Mouse (Mus musculus) kidney, embryonic 15.5 days (tissue): ENCODE results near the gene Slc12a9. TPM values are rescaled to one million over a fixed set of nuclear protein-coding genes. Genes with fewer than 3 reads are reported as not detected.
A peak's percentile ranks its signal among the peaks of the same experiment; 100 is the strongest.

Experiments used
- ATAC-seq: fragments of 200-750 bp; cut with Nextera tagmentation; replicated peaks from 2 replicates; pipeline ENCODE4 v1.8.0; 2017; ENCODE audit warnings: moderate TSS enrichment; ENCODE audit not compliant: low FRiP score
- H3K27ac ChIP-seq: fragments of 300-500 bp; sonication (generic); 2 replicates; pipeline ENCODE4 v1.5.1; 2015; ENCODE audit warnings: mild to moderate bottlenecking, inconsistent platforms
- H3K27me3 ChIP-seq: fragments of 300-500 bp; sonication (generic); 2 replicates; pipeline ENCODE4 v1.6.1; 2015; ENCODE audit warnings: inconsistent platforms
- H3K36me3 ChIP-seq: fragments of 300-500 bp; sonication (generic); 2 replicates; pipeline ENCODE4 v1.6.1; 2015; ENCODE audit warnings: inconsistent platforms
- H3K4me1 ChIP-seq: fragments of 300-500 bp; sonication (generic); 2 replicates; pipeline ENCODE4 v1.6.1; 2015; ENCODE audit warnings: inconsistent platforms
- H3K4me2 ChIP-seq: fragments of 300-500 bp; sonication (generic); 2 replicates; pipeline ENCODE4 v1.6.1; 2015; ENCODE audit warnings: moderate library complexity, mild to moderate bottlenecking, inconsistent platforms
- H3K4me3 ChIP-seq: fragments of 300-500 bp; sonication (generic); replicated peaks from 2 replicates; pipeline ENCODE4 v1.5.1; 2015; ENCODE audit warnings: mild to moderate bottlenecking, inconsistent platforms
- H3K9ac ChIP-seq: fragments of 300-500 bp; sonication (generic); 2 replicates; pipeline ENCODE4 v1.6.1; 2015; ENCODE audit warnings: mild to moderate bottlenecking, inconsistent platforms
- H3K9me3 ChIP-seq: fragments of 300-500 bp; sonication (generic); replicated peaks from 2 replicates; pipeline ENCODE4 v1.6.1; 2016; ENCODE audit warnings: inconsistent platforms
- WGBS: fragments of 180-500 bp; shearing (Covaris S2); methylation state at CpG from one replicate; pipeline ENCODE4 v1.1.7; 2015; ENCODE audit warnings: mixed read lengths; 5-methylcytosine and 5-hydroxymethylcytosine counted together
- polyA plus RNA-seq: library from polyadenylated mRNA; unstranded; fragments of >200 nt; fragmentation: Nextera tagmentation; extraction: Ambion mirVana; gene quantifications from 2 replicates; pipeline ENCODE4 v1.2.1, GENCODE M21; 2015

Gene Slc12a9
- polyA plus RNA-seq, 1 experiment from 2014 or later, result 16.0 TPM

DNA sequence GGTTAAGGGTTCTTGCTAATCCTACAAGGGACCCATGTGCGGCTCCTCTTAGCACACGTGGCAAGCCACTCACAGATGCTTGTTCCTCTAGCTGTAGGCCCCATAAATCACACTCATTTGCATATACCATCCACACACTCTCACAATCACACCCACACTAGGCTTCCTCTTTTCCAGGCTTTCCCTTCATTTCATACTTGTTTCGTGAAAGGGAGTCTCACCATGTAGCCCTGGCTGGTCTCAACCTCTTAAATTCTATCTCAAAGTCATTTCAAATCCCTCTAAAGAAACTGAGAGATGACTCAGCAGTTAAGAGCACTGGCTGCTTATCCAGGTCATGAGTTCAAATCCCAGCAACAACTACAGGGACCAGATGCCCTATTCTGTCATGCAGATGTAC, 27.6 kb downstream of the Slc12a9 start:
- WGBS, result 44% methylated on average over 3 of the region's 3 CpGs
- no peaks in the 10 kb centered on the region for H3K9me3 ChIP-seq
- ATAC-seq, result no peak
- peak overlapping the region; percentile 99 for H3K9ac ChIP-seq
- H3K4me1 ChIP-seq, result peaks cover 48% of the 10 kb centered on the region
- H3K27me3 ChIP-seq, result no peaks in the 10 kb centered on the region
- H3K27ac ChIP-seq, result no peak overlapping the region
- H3K36me3 ChIP-seq, result peaks cover 75% of the 10 kb centered on the region
- peak overlapping the region; percentile 98 for H3K4me3 ChIP-seq
- H3K4me2 ChIP-seq, result peak overlapping the region; percentile 68

DNA sequence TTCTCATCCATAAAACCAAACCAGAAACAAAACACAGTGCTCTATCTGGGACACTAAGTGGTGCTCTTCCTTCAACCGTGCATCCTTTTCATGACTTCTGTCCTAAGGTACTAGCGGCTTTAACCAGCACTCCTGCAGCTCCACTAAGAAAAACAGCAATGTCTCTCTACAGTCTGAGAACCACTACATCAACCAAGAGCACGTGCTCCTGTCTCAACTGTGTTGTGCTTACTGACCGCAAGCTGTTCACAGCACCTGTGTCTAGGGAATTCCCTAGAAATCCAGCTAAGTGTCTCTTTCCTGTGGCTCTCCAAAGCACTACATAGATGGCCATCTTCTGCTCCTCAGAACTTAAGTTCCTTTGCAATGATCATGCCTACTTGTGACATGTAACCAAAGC, 28.6 kb downstream of the Slc12a9 start:
- H3K9me3 ChIP-seq, result no peaks in the 10 kb centered on the region
- peak overlapping the region; percentile 98 for H3K4me3 ChIP-seq
- peak overlapping the region; percentile 99; the same call in 1 of the 2 replicates for H3K9ac ChIP-seq
- H3K36me3 ChIP-seq, result peaks cover 75% of the 10 kb centered on the region
- WGBS, result 33% methylated on average over 4 of the region's 4 CpGs
- peaks cover 48% of the 10 kb centered on the region for H3K4me1 ChIP-seq
- H3K27ac ChIP-seq, result no peak overlapping the region
- ATAC-seq, result no peak
- no peaks in the 10 kb centered on the region for H3K27me3 ChIP-seq
- peak overlapping the region; percentile 68 for H3K4me2 ChIP-seq

DNA sequence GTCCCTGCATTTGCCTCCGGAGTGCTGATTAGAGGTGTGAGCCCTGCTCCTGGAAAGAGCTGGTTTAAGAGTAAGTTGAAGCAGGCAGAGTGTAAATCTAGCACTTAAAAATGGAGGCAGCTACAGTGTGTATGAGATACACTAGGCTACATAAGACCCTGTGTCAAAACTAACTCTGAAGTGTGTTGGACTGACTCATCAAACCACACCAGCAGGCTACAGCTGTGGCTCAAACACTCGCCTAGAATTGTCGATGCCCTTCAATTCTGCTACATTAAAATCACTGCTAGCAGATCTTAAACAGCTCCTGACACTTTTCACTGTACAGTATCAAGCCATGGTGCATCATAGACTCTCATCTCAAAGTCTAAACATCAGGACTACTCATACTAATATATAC, 29.2 kb downstream of the Slc12a9 start:
- no peak for ATAC-seq
- Histone ChIP-seq H3K36me3 (peaks cover 75% of the 10 kb centered on the region), H3K4me3 (peak overlapping the region; percentile 98; the same call in 1 of the 2 replicates), H3K27me3 (no peaks in the 10 kb centered on the region), H3K9me3 (no peaks in the 10 kb centered on the region), H3K4me2 (peak overlapping the region; percentile 68; the same call in 1 of the 2 replicates), H3K27ac (no peak overlapping the region), H3K4me1 (peaks cover 48% of the 10 kb centered on the region), H3K9ac (0 out of 2 replicates have a peak overlapping the region, but pooled peaks have one; percentile 14)
- WGBS, result 80% methylated on average over 3 of the region's 3 CpGs

DNA sequence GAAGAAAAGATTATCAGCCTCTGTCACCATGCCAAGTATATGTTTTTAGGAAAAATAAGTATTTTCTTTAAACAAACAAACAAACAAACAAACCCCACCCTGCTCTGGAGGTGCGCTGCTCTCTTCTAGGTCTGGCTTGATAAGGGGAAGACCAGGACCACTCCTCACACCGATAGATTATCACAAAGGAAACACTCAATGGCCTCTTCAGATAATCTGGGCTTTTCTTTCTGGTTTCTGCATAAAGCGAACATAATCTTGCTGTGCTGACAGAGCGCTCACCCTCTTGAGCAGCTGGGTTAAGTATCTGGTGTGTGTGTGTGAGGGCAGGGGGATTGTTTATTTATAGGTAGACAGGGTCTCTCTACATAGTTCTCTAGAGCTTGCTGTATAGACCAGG, 29.8 kb downstream of the Slc12a9 start:
- peaks cover 75% of the 10 kb centered on the region for H3K36me3 ChIP-seq
- no peak overlapping the region for H3K9ac ChIP-seq
- no peak overlapping the region for H3K4me2 ChIP-seq
- H3K27me3 ChIP-seq, result no peaks in the 10 kb centered on the region
- 91% methylated on average over 4 of the region's 4 CpGs for WGBS
- no peak overlapping the region for H3K27ac ChIP-seq
- H3K4me1 ChIP-seq, result peaks cover 46% of the 10 kb centered on the region
- no peak overlapping the region for H3K4me3 ChIP-seq
- H3K9me3 ChIP-seq, result no peaks in the 10 kb centered on the region
- no peak for ATAC-seq

DNA sequence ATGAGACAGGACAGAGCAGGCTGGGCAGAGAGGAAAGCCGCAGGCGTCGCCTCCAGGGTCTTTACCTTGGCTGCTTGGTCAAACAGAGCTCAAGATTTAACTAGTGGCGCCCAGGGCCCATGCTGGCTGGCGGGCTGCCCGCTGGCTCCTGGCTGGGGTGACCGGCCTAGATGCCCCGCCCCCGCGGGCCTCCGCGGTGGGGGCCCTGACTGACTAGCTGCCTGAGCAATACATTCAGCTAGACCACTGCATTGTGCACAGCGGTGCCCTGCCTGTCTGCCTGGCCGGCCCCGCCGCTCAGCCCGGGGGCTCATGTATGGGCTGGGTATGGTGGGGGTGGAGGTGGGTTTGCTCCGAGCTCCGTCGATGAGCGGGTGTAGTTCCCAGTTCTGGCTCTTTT, 32.1 kb downstream of the Slc12a9 start:
- Histone ChIP-seq H3K36me3 (peaks cover 95% of the 10 kb centered on the region), H3K4me2 (no peak overlapping the region), H3K27me3 (no peaks in the 10 kb centered on the region), H3K4me1 (peaks cover 34% of the 10 kb centered on the region), H3K9ac (no peak overlapping the region), H3K27ac (no peak overlapping the region), H3K4me3 (no peak overlapping the region), H3K9me3 (no peaks in the 10 kb centered on the region)
- no peak for ATAC-seq
- 85% methylated on average over 21 of the region's 21 CpGs for WGBS

DNA sequence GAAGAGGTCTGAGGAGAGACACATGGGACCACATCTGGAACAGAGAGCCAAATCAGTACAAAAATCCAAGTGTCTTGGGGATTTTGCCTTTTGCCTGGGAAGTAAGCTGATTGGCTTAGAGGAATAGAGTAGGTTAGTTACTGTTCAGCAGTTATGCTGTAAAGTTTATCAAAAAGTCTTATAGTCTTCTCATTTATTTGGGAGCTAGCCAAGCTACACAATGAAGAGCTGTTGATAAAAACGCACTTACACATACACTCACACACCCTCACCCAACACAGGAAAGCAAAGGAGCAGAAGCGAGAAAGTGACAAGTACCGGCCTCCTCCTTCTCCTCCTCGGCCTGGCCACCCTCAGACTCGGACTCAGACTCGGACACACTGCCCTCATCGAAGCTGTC, 34.2 kb downstream of the Slc12a9 start:
- no peak overlapping the region for H3K4me2 ChIP-seq
- no peak overlapping the region for H3K9ac ChIP-seq
- 84% methylated on average over 7 of the region's 7 CpGs for WGBS
- H3K27ac ChIP-seq, result no peak overlapping the region
- H3K27me3 ChIP-seq, result no peaks in the 10 kb centered on the region
- H3K36me3 ChIP-seq, result peaks cover 94% of the 10 kb centered on the region
- no peaks in the 10 kb centered on the region for H3K9me3 ChIP-seq
- ATAC-seq, result no peak
- peaks cover 31% of the 10 kb centered on the region for H3K4me1 ChIP-seq
- H3K4me3 ChIP-seq, result no peak overlapping the region

DNA sequence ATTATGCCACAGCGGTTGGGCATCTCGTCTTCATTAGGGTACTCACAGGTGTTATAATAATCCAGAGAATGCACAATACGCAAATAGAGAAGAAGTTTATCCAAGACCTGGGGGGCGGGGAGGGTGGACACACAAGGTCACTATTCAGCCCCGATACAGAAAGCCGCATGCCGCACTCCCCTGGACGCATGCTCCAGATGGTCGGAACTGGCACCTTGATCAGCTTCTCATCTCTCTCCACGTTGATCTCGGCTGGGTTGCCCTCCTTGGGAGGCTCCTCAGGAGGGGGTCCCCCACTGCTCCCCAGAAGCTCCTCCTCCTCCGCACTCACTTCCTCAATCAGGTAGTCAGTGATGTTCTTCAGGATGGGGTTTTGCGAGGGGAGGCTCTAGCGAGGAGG, 36.3 kb downstream of the Slc12a9 start:
- H3K9me3 ChIP-seq, result no peaks in the 10 kb centered on the region
- peaks cover 73% of the 10 kb centered on the region for H3K36me3 ChIP-seq
- peaks cover 6% of the 10 kb centered on the region for H3K27me3 ChIP-seq
- no peak overlapping the region for H3K4me3 ChIP-seq
- no peak overlapping the region for H3K4me2 ChIP-seq
- no peak for ATAC-seq
- H3K4me1 ChIP-seq, result peaks cover 28% of the 10 kb centered on the region
- H3K27ac ChIP-seq, result no peak overlapping the region
- H3K9ac ChIP-seq, result no peak overlapping the region
- 87% methylated on average over 14 of the region's 14 CpGs for WGBS

DNA sequence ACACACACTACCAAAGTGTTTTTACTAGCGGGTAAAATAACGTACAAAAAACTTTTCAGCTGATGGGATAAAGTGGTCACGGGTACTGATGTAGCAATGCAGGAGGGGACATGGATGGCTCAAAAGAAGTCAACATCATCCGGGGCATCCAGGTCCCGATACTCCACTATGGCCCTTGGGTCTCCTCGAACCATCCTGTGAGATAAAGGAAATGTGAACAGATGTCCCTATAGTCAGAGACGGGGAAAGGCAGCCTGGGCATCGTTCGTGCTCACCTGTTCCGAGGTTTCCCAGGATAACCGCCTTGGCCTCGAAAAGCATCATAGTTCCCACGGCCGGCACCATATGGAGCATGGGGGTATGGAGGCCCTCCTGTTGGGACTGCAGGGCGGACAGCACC, 37.7 kb downstream of the Slc12a9 start:
- Histone ChIP-seq H3K36me3 (peaks cover 59% of the 10 kb centered on the region), H3K4me2 (no peak overlapping the region), H3K9me3 (no peaks in the 10 kb centered on the region), H3K9ac (no peak overlapping the region; the same call in 1 of the 2 replicates), H3K27ac (no peak overlapping the region), H3K4me1 (peaks cover 28% of the 10 kb centered on the region), H3K4me3 (no peak overlapping the region), H3K27me3 (peaks cover 20% of the 10 kb centered on the region)
- no peak for ATAC-seq
- 91% methylated on average over 15 of the region's 15 CpGs for WGBS

DNA sequence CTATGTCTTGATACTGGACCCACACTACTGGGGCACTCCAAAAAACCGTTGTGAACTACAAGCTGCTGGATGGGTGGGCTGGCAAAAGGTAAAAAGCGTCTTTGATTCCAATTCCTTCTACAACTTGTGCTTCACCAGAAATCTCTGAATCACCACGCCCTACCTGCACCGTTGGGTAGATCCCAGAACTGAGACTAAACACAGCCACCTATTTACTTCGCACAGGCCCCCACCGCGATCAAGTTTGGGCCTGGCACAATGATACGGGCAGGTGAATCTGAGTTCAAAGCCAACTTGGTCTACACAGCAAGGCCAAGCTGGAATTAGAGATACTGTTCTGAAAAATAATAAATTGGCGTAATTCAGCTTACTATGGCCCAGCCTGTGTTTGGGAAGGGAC, 38.1 kb downstream of the Slc12a9 start:
- 81% methylated on average over 9 of the region's 9 CpGs for WGBS
- H3K36me3 ChIP-seq, result peaks cover 55% of the 10 kb centered on the region
- peak overlapping the region; percentile 97 for H3K27ac ChIP-seq
- no peaks in the 10 kb centered on the region for H3K9me3 ChIP-seq
- H3K27me3 ChIP-seq, result peaks cover 24% of the 10 kb centered on the region
- peak overlapping the region; percentile 83 for H3K9ac ChIP-seq
- peaks cover 32% of the 10 kb centered on the region for H3K4me1 ChIP-seq
- H3K4me3 ChIP-seq, result peak overlapping the region; percentile 61
- no peak for ATAC-seq
- H3K4me2 ChIP-seq, result peak overlapping the region; percentile 98

DNA sequence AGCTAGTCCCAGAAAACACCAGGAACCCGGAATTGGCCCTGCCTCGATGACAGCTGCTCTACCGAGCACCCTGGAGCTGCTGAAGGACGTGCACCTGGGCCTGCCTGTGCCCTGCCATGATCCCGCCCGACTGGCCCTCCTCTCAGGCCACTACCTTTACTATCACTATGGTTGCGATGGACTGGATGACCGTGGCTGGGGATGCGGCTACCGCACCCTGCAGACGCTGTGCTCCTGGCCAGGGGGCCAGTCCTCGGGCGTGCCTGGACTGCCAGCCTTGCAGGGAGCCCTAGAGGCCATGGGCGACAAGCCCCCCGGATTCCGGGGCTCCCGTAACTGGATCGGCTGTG, 38.7 kb downstream of the Slc12a9 start:
- H3K36me3 ChIP-seq, result peaks cover 49% of the 10 kb centered on the region
- WGBS, result 5% methylated on average over 18 of the region's 18 CpGs
- peaks cover 37% of the 10 kb centered on the region for H3K4me1 ChIP-seq
- peak overlapping the region; percentile 61 for H3K4me3 ChIP-seq
- peak overlapping the region; percentile 97 for H3K27ac ChIP-seq
- no peaks in the 10 kb centered on the region for H3K9me3 ChIP-seq
- peak overlapping the region; percentile 98 for H3K4me2 ChIP-seq
- H3K27me3 ChIP-seq, result peaks cover 29% of the 10 kb centered on the region
- peak overlapping the region; percentile 83 for H3K9ac ChIP-seq
- ATAC-seq, result peak; percentile 49

DNA sequence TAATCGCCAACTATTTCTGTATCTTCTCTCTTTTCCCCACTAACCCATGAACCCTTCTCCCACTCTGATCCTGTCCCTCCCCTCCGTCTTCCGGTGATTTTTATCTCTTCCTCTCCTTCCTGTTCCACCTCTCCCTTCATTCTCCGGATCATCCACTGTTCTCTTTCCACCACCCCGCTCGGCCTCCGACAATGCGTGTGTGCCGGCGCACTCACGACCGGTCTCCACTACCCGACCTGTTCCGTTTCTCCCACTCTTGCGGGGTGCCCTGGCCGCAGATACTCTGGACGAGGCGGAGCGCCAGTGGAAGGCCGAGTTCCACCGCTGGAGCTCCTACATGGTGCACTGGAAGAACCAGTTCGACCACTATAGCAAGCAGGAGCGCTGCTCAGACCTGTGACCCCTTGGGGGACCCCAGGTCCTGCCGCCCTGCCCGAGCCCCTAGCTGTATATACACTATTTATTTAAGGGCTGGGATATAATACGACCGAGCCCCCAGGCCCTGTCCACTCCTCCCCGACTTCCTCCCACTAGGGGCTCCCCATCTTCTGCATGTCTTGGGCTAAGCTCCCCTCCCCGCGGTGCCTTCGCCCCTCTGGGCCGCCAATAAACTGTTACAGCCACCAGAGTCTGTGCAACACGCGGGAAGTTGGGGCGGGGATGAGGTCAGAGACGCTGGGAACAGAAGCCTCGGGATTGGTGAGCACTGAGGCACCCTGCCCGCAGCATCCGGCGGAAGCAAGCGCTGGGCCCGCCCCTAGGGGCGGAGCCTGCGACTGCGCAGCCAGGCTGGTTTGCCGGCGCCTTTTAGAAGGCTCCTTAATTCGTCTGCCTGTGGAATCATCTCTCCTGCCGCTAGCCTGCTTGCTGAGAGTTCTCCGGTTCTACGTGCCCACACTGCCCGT, 39.3 kb downstream of the Slc12a9 start, which contains the start of gene Ufsp1:
Gene Ufsp1 (plus strand): TSS at position 791 of the 905 bp plus-strand sequence.
- H3K4me1 ChIP-seq, result peaks cover 43% of the 10 kb centered on the region
- peaks cover 36% of the 10 kb centered on the region for H3K27me3 ChIP-seq
- peak; percentile 93 for ATAC-seq
- H3K4me2 ChIP-seq, result peak within 1 kb of the TSS; percentile 98
- H3K36me3 ChIP-seq, result peaks cover 43% of the 10 kb centered on the region
- WGBS, result 1% methylated on average over 52 of the region's 52 CpGs
- H3K9me3 ChIP-seq, result no peaks in the 10 kb centered on the region
- H3K27ac ChIP-seq, result peak within 1 kb of the TSS; percentile 97
- peak within 1 kb of the TSS; percentile 83 for H3K9ac ChIP-seq
- peak within 1 kb of the TSS; percentile 61 for H3K4me3 ChIP-seq

DNA sequence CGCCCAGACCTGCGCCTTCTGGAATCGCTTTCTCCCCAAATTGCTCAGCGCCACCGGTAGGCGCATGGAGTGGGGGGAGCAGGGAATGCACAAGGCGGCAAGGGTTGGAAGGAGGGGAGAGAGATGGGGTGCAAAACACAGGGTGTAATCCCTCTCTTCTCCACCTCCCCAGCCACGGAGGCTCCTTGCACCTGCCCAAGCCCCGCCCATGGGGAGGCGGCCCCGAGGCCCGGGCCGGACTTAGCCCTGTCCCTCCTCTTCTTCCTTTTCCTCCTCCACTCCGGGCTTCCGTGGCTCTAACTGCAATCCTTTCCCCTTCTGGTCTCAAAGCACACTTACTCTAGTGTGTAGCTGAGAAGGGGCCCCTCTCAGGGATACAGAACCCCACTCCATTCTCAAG, 40.1 kb downstream of the Slc12a9 start:
- peaks cover 42% of the 10 kb centered on the region for H3K27me3 ChIP-seq
- peak overlapping the region; percentile 97 for H3K27ac ChIP-seq
- H3K4me3 ChIP-seq, result peak overlapping the region; percentile 61
- WGBS, result 0% methylated on average over 15 of the region's 15 CpGs
- H3K36me3 ChIP-seq, result peaks cover 35% of the 10 kb centered on the region
- peak overlapping the region; percentile 83 for H3K9ac ChIP-seq
- ATAC-seq, result peak; percentile 59
- H3K9me3 ChIP-seq, result no peaks in the 10 kb centered on the region
- peak overlapping the region; percentile 98 for H3K4me2 ChIP-seq
- H3K4me1 ChIP-seq, result peaks cover 50% of the 10 kb centered on the region
